Comparison of ENCODE assay signal across 17 mouse cellular contexts in the genomic region with DNA sequence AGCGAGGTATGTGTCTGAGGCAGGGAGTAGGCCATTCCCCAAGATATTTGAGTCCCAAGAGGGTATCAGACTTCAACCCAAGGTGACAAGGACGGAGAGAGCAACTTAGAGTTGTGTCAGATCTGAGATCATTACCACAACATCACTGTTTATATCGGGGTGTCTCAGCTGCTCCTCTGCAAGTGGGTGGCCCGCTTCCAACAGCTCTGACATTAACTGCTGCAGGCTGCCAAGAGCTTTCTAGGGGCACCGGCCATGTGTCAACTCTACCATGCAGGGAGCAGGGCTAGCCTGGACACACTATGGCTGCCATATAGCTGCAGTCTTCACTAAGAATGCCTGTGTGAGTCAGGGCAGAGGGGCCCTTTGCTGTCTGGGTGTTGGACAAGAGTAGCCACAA. TPM values are rescaled to one million over a fixed set of nuclear protein-coding genes. Genes with fewer than 3 reads are reported as not detected.
DNase-seq lines count a peak whose midpoint lies in the region; TF ChIP-seq lines count a peak whose summit lies in the region.
"Had no signal": no experiment of that assay in that cellular context is flagged by ENCODE, and none has a peak within 500 bp of the region (broad histone marks: within the 10 kb centered on the region; RNA-seq: fewer than 3 reads in every experiment).

No protein-coding gene starts in this region.

- no peak; a peak in 1 of 4 replicates for TF ChIP-seq EP300 in MEL (IDR thresholded peaks at IDR 0.05; ENCODE audit: low read depth in 1 of 2, low read length in 2 of 2)

- peak; percentile 44 to 52 for DNase-seq in cerebellum, adult 2 months
- no peak for DNase-seq in cerebellum, adult 8-10 months
- DNase-seq in MEL (ENCODE audit: low read depth, low spot score): peak; percentile 64
- peak; percentile 44 for DNase-seq in NIH3T3 (ENCODE audit: low read depth)
- peak; percentile 32 to 39 for DNase-seq in cerebellum, postnatal 36 days
- no peak for DNase-seq in spleen, postnatal 4 days (ENCODE audit: low spot score in 2 of 2)
- DNase-seq in yolk sac, embryonic 10.5 days (ENCODE audit: low spot score): no peak
- DNase-seq in ovary, postnatal 36 days (ENCODE audit: low spot score): no peak
- DNase-seq: adrenal gland, postnatal 10 days; gastrocnemius, postnatal 36 days; heart, adult 18-20 months; heart, postnatal 10 days; kidney, adult 18-20 months had no signal

- H3K9ac ChIP-seq in MEL (ENCODE audit: control insufficient read depth, low read depth, low read length, poor library complexity, severe bottlenecking): no peak overlapping the region
- H3K9ac ChIP-seq: hindbrain, embryonic 13.5 days had no signal

- no peak for TF ChIP-seq POLR2A in cerebellum, adult 2 months (IDR thresholded peaks at IDR 0.05; ENCODE audit: borderline replicate concordance, insufficient read depth, low read length)
- TF ChIP-seq POLR2A in MEL (IDR thresholded peaks at IDR 0.05; ENCODE audit: control insufficient read depth in 1 of 2, insufficient read depth in 1 of 2, low read depth in 1 of 2, low read length in 2 of 2, poor library complexity in 1 of 2): no peak

- no peaks in the 10 kb centered on the region for H3K27me3 ChIP-seq in cerebellum, adult 2 months (ENCODE audit: control insufficient read depth, insufficient read depth, low read length)
- H3K27me3 ChIP-seq in MEL (ENCODE audit: control insufficient read depth in 1 of 2, insufficient read depth in 2 of 2, low read length in 2 of 2): no peaks in the 10 kb centered on the region

- H3K27ac ChIP-seq in cerebellum, adult 2 months (ENCODE audit: insufficient read depth, low read length): no peak overlapping the region
- peak overlapping the region; percentile 9 for H3K27ac ChIP-seq in MEL (ENCODE audit: control insufficient read depth, low read depth, low read length)
- H3K27ac ChIP-seq: forebrain, embryonic 10.5 days; heart, embryonic 10.5 days; hindbrain, embryonic 13.5 days; hindbrain, postnatal 0 days had no signal

- H3K79me2 ChIP-seq in MEL (ENCODE audit: control insufficient read depth, insufficient read depth, low read length, poor library complexity): no peaks in the 10 kb centered on the region

- peaks cover 16% of the 10 kb centered on the region for H3K4me1 ChIP-seq in cerebellum, adult 2 months (ENCODE audit: control insufficient read depth, insufficient read depth, low read length)
- peaks cover 5 to 38% of the 10 kb centered on the region in 2 experiments for H3K4me1 ChIP-seq in MEL (ENCODE audit: control insufficient read depth in 1 of 2, insufficient read depth in 2 of 2, low read length in 2 of 2)
- H3K4me1 ChIP-seq: hindbrain, embryonic 13.5 days had no signal

- WGBS in cerebellum, adult 2 months: 30% methylated on average over 5 of the region's 5 CpGs

- H3K4me3 ChIP-seq in cerebellum, adult 2 months (replicated peaks; ENCODE audit: insufficient read depth, low read depth, low read length): no peak overlapping the region
- no peak overlapping the region for H3K4me3 ChIP-seq in MEL (ENCODE audit: control insufficient read depth in 1 of 2, insufficient read depth in 1 of 2, low read depth in 2 of 2, low read length in 2 of 2)
- H3K4me3 ChIP-seq: forebrain, embryonic 10.5 days; heart, embryonic 10.5 days; hindbrain, embryonic 13.5 days had no signal

- no peaks in the 10 kb centered on the region for H3K9me3 ChIP-seq in MEL (replicated peaks; ENCODE audit: insufficient read depth, low read length)
- H3K9me3 ChIP-seq: forebrain, embryonic 10.5 days; heart, embryonic 10.5 days; hindbrain, embryonic 13.5 days had no signal

- TF ChIP-seq CTCF in cerebellum, adult 2 months (IDR thresholded peaks at IDR 0.05; ENCODE audit: borderline replicate concordance, insufficient read depth, low read depth, low read length): no peak
- TF ChIP-seq CTCF in MEL (IDR thresholded peaks at IDR 0.05 in 2 of 3, conservative IDR thresholded peaks at IDR 0.05 in 1 of 3; ENCODE audit: control insufficient read depth in 1 of 3, insufficient read depth in 1 of 3, low read depth in 2 of 3, low read length in 3 of 3, poor library complexity in 1 of 3, severe bottlenecking in 1 of 3): no peak

- TF ChIP-seq RAD21 in MEL (IDR thresholded peaks at IDR 0.05; ENCODE audit: low read depth, low read length): no peak

- peaks cover 0 to 20% of the 10 kb centered on the region in 2 experiments; a peak in 2 of 4 replicates for H3K36me3 ChIP-seq in MEL (ENCODE audit: control insufficient read depth in 1 of 2, insufficient read depth in 2 of 2, low read length in 2 of 2)
- H3K36me3 ChIP-seq: forebrain, embryonic 10.5 days; heart, embryonic 10.5 days had no signal

TF ChIP-seq in MEL, 35 proteins besides CTCF, POLR2A, EP300 and RAD21:
- no peak for TF ChIP-seq POLR2AphosphoS5 (IDR thresholded peaks at IDR 0.05; ENCODE audit: borderline replicate concordance, low read depth, low read length)
- no peak for TF ChIP-seq HCFC1 (IDR thresholded peaks at IDR 0.05; ENCODE audit: low read depth, low read length)
- peak; percentile 49; the same call in 1 of the 2 replicates for TF ChIP-seq SIN3A (IDR thresholded peaks at IDR 0.05; ENCODE audit: low read length)
- no peak for TF ChIP-seq ZC3H11A (IDR thresholded peaks at IDR 0.05; ENCODE audit: low read depth, low read length)
- TF ChIP-seq ETS1 (IDR thresholded peaks at IDR 0.05; ENCODE audit: low read depth, low read length): peak; percentile 71
- peak; percentile 35; the same call in 1 of the 2 replicates for TF ChIP-seq TCF12 (IDR thresholded peaks at IDR 0.05; ENCODE audit: low read depth, low read length)

RNA-seq across cellular contexts. Expression of a gene that starts 43.3 kb away (rescaled TPM):
- 37.3 and 38.3 TPM in 2 replicates for polyA plus RNA-seq in cerebellum, adult 2 months (2012; rRNA removed)
- total RNA-seq in MEL (2012; rRNA removed): 67.2 and 72.8 TPM in 2 replicates
- polyA plus RNA-seq in MEL (2012; ENCODE audit: insufficient read depth in 1 of 2, insufficient read length in 2 of 2, low read depth in 1 of 2, low replicate concordance in 2 of 2, missing spikeins in 1 of 2): 100 to 1,000 TPM in 1 of 2 experiments, not detected in 1; 181 TPM

RNA-seq across cellular contexts. Expression of a gene that starts 43.4 kb away (rescaled TPM):
- 20.8 and 25.2 TPM in 2 replicates for polyA plus RNA-seq in cerebellum, adult 2 months (2012; rRNA removed)
- 11.6 and 16.3 TPM in 2 replicates for total RNA-seq in MEL (2012; rRNA removed)
- 100 to 1,000 TPM in 1 of 2 experiments, 10 to 100 TPM in 1; 52.9 to 285 TPM for polyA plus RNA-seq in MEL (2012; ENCODE audit: insufficient read depth in 1 of 2, insufficient read length in 2 of 2, low read depth in 1 of 2, low replicate concordance in 2 of 2, missing spikeins in 1 of 2)

Comparison
In these comparisons a context has a peak if more than half of its experiments do, and no peak if none do; other contexts are left out.
1. DNase-seq: peak in cerebellum, adult 2 months (2 of 2), MEL (single experiment), NIH3T3 (single experiment) and cerebellum, postnatal 36 days (2 of 2); none in cerebellum, adult 8-10 months (single experiment), spleen, postnatal 4 days (0 of 2), yolk sac, embryonic 10.5 days (single experiment) and ovary, postnatal 36 days (single experiment).